Mouse (Mus musculus) c-Kit-positive CD71-positive TER-119-positive erythroid progenitor cells, embryonic 14.5 days (primary cell): Measurements from ENCODE around the gene Masp2.

Experiments
- DNase-seq: peaks from one replicate; pipeline ENCODE4 v3.0.0-alpha.2; 2013; ENCODE audit warnings: low spot score

Gene Masp2

DNA sequence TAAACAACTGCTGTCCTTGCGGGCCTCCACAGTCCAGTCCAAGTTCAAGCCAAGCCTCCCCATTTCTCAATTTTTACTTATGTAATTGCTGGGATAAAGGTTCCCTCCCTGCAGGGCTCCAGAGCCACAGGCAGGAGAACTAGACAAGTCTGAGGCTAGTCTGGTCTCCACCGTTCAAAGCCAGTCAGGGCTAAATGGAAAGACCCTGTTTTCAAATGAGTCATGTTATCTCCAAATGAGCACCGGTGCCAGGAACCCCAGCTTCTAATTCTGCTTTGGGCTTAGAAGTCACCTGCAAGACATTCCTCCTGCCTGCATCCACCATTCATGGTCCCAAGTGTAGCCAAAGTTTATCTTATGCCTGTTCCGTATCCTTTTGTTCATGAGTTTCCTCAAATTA, 483 bp upstream of the Masp2 start:
- DNase-seq, result no peak

DNA sequence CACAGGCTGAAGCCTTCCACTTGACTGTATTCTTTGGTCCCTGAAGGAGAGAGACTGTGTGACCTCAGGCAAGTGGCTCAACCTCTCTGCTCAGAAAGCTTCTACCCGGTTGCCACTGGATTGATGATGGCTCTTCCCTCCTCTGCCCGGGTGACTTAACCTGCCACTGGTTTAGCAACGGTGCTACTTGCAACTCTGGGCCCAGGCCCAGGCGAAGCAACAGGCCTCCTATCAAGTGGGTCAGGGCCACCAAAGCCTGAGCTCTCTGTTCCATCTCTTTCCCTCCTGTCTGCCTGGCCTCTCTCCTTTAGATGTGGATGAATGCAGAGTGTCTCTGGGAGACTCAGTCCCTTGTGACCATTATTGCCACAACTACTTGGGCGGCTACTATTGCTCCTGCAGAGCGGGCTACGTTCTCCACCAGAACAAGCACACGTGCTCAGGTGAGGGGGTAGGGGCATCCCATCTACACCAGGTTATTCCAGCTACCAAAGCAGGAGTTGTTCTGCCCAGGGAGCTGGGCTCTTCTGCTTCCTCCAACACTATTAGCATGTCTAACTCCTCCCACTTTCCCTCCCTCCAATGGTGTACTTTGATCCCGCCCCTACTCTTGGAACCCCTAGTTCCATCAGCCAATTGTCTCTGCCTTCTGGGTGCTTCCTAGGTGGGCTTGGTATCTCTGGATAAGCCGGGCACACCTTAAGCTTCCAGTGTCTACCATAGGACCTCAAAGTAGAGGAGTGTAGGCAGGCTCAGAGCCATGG, 1.2 kb downstream of the Masp2 start:
- DNase-seq, result no peak

DNA sequence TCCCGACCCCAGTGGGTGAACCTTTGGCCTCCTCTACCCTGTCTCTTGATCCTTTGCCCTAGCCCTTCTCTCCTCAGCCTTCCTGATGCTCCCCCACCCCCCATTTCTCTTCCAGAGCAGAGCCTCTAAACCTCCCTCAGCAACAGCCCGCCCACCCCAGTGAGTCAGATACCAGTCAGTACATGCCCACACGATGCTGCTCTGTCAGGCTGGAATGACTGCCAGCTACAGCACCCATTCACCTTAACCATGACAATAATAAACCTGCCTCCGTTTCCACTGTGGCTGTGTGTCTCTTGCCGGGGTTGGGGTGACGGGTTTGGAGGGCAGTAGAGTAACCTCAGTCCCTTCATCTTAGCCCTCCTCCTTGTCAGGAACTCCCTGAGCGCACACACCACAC, 1.8 kb downstream of the Masp2 start:
- DNase-seq, result no peak

DNA sequence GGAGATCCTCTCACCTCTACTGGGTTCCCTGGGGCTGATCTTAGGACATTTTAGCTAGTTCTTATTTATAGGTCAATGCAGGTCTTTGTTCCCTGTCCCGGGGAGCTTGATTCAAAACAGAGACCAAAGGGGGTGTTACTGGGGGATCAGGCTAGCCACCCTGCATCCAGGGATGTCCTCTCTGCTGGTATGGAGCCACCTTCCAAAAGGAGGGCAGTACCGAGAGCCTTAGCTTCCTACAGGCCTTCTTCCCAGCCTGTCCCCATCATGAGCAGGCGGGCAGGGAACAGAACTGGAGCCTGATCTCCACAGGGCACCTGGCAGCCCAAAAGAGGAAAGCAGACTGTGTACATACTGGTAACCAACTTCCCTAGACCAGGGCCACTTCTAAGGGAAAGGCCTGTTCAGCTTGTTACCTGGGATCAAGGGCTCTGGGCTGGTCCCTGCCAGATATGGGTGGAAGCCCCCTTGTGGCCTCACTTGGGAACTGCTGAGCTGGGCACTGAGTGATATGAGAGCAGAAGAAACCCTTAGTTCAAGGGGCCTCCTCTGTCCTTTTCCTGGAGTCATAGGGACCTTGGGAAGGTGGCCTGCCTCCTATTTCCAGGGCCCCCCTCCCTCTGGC, 2.3 kb downstream of the Masp2 start:
- DNase-seq, result peak; percentile 62

DNA sequence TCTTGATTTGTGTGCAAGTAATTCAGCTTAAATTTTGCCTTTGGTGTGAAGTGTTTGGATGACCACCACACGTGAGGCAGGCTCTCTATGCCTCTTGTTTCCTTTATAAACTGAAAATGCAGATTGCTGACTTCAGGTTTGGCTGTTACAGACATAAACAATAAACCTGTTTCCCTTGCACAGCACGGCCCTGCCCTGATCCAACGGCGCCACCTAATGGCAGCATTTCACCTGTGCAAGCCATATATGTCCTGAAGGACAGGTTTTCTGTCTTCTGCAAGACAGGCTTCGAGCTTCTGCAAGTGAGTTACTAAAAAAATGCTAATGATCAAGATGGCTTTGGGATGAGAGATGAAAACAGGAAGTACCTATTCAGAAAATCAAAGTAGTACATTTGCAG, 5.4 kb downstream of the Masp2 start:
- DNase-seq, result peak; percentile 66

DNA sequence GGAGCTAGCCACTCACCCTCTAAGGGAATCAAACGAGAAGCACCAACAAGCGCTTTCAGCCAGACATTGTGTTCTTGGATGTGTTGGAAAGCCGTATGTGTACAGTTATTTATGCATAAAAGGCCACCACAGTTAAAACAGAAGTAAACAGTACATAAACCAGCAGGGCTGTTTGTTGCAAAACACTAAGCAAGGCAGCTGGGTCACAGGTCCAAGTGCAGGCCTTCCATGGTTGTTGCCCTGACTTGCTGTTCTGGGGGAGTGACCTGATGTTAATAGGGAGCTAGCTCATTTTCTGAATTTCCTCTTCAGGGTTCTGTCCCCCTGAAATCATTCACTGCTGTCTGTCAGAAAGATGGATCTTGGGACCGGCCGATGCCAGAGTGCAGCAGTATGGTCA, 7.5 kb downstream of the Masp2 start:
- no peak for DNase-seq

DNA sequence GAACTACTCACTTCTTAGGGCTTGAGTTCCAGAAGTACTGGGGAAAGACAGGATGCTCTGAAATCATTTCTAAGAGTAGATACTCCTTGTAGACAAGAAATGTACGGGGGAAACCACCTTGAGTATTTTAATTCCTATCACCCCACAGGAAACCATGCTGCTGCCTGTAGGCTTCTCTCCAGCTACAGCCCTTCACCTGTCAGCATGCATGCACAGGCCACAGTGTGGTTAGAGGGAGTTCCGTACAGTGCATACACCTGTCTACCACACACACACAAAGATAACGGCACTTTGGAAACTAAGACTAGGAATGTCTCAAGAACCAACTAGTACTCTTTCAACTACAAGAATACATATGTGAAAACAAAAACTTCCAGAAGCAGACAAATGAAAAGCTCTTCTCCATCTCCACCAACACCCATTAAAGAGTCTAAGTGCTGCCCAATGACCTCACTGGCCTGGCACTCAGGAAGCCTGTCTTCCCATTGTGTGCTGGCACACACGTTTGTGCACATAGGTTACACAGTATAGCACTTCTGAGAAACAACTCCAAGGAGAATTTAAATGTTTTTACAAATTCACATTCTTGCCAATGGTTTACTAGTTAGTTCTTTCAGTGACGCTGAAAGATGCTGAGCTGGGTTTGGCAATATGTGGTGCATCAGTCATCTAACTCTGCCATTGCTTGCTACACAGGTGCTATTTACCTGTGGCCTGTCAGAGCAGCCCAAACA, 8.4 kb downstream of the Masp2 start:
- no peak for DNase-seq

DNA sequence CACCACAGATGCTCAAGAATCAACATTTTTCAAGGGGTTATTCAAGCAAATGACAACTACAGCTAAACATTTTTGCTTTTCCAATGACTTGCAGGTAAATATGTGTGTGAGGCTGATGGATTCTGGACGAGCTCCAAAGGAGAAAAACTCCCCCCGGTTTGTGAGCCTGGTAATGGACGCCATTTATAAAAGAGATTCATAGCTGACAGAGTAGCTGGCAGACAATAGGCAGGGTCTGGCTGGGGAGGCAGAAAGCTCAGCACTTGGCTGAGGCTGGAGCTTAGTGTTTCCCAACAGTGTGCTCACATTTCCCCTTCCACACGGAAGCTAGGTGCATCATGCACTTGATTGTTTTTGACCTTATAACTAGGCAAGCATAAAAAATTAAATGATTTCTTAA, 10.2 kb downstream of the Masp2 start:
- no peak for DNase-seq

DNA sequence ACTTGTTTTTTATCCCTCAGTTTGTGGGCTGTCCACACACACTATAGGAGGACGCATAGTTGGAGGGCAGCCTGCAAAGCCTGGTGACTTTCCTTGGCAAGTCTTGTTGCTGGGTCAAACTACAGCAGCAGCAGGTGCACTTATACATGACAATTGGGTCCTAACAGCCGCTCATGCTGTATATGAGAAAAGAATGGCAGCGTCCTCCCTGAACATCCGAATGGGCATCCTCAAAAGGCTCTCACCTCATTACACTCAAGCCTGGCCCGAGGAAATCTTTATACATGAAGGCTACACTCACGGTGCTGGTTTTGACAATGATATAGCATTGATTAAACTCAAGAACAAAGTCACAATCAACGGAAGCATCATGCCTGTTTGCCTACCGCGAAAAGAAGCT, 11.4 kb downstream of the Masp2 start:
- no peak for DNase-seq

DNA sequence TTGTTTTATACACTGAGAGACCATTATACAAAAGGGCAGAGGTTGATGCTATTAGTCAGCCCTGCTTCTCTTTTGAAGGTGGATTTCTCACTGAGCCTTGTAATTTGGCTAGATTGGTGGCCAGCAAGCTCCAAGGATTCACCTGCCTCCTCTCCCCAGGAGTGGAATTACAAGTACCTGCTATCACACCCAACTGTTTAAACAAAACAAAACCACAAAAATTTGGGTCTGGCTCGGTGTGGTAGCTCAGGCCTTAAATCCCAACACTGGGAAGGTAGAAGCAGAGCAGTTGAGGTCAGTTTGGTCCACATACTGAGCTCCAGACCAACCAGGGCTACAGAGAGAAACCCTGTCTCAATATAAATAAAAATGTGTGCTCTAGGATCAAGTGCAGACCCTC, 17.5 kb downstream of the Masp2 start:
- no peak for DNase-seq

DNA sequence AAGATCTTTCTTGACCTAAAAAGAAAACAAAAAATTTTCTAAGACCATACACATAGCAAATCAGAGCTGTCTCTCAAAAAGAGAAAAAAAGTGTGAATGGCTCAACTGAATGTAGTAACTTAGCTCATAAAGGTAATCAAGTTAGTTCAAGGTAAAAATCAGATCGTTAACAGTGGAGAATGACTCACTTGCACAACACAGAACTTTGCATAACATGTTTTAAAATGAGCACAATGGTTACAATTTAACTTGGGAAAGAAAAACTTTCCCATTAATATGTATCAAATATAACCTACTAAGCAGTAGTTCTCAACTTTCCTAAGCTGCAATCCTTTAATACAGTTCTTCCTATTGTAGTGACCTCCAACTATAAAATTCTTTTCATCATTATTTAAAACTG, 18.4 kb downstream of the Masp2 start:
- no peak for DNase-seq

DNA sequence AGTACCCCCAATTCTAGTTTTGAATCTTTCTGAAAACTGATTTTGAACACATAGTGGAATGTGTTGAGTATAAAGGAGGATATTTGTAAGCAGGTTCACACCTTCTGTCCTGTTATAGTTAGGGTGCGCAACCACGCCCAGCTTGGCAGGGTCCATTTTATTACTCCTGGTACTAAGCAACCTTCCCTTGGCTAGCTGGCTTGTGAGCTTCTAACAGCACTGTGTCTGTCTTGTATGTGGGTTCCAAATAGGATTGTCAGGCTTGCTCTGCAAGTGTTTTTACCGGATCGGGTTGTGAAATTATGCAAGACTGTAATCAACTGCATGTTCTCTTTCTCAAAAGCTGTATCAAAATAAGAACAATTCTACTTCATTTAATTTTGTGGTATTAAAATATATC, 20.1 kb downstream of the Masp2 start:
- no peak for DNase-seq

DNA sequence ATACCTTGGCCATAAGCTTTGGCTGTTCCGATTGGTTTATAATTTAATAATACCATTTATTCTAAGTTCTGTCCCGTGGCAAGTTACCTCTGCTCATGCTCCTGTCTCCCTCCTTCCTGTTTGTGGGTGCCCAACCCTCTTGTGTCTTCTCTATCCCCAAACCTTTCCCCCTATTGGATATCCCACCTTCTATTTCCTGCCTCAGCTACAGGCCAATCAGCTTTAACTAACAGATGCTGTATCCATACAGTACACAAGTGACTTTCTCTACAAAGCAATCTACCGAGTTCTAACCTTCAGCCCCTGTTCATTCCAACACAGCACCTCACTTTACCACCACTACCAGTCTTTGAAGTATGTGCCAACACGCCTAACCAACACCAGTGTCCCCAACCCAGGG, 21.3 kb downstream of the Masp2 start:
- no peak for DNase-seq

DNA sequence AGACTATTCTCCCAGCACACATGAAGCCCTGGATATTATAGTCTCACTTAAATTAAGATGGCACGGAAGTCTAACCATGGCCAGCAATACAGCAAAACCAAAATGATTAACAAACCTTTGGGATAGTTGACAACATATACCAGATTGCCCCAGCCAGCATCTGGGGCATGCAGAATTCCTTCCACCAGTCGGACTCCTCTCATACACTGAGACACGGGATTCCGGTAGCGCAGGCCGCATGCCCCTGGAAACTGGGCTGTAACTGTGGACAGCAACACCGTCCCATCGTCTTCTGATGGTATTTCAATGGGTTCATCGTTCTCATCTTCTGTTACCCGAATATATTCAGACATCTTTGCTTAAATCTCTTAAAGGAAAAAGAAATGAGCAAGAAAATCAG, 22.7 kb downstream of the Masp2 start:
- no peak for DNase-seq

DNA sequence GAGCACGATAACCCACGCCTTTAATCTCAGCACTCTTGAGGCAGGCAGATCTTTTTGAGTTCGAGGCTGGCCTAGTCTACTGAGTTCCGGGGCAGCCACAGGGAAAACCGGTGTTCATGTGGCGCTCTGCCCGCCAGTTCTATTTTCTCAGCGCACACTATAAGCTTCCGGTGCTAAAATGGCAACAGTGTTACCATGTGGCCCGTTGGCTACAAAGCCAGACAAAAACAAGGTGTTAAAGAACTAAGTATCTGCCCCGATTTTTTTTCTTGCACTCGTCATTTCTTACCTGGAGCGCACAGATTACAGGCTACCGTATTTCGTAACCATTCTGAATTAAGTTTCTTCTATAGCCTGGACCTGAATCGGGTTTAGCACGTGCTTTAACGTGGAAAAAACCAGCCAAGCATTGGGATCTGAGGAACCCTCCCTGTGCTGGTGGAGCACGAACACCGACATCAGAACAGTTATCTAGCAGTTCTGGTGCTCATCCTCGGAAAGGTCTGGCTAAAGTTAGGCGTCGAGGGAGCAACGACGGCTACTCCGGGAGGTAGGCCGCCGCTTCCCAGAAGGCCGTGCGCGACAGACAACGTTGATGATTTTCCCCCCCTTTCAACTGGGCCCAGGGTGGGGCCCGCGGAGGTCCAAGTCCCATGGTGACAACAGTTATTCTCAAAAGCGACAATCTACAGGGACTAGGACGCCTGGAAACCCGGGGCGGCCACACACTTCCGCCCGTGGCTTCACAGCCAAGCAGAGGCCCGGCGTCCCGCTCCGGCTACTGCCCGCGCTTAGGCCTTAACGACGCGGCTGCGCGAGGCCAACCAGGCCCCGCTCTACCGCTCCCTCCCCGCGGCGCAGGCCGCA, 23.6 kb downstream of the Masp2 start:
- peak; percentile 45 for DNase-seq

DNA sequence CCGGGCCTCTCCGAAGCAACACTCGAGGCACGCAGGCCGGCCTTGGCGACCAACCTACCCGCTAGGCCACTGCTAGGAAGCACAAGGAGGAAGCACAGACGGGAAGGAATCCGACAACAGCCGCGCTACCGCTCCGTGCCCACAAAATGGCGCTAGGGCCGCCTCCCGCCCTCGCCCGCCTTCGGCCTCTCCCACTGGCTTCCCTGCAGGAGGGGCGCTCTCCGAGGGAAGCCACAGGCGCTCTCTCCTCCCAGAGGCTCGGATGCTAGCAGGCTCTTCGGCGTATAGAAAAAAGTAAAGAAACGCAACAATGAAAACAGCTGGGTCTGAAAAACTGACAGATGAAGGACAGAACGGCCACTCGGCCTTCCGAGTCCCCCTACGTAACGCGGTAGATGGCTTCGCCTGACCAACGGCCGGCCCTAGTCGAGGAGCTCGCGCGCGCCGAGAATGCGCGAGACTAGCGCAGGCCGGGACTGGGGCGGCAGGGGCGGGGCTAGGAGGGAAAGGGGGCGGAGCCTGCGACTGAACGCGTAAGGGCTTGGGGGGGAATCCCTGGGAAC, 24.4 kb downstream of the Masp2 start, which contains the start of gene Tardbp:
Tardbp (minus strand) TSS at position 397 of the 563 bp plus-strand sequence.
- DNase-seq, result peak; percentile 94

DNA sequence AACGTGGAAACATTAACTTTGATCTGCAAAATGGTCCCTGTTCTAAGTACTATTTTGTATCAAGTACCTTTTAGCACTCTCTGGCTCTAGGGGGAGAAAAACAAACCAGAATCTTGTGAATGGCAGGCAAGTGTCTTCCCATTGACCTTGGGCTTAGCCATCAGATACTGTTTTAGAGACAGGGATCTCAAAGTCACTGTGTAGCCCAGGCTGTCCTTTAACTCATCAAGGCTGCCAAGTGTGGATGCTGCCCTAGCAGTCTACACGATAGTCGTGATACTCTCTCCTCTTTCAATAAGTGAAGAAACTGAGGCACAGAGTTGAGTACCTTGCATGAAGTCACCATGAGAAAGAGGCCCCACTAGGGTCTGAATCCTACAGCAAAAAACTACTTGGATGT, 24.9 kb downstream of the Masp2 start:
- no peak for DNase-seq

DNA sequence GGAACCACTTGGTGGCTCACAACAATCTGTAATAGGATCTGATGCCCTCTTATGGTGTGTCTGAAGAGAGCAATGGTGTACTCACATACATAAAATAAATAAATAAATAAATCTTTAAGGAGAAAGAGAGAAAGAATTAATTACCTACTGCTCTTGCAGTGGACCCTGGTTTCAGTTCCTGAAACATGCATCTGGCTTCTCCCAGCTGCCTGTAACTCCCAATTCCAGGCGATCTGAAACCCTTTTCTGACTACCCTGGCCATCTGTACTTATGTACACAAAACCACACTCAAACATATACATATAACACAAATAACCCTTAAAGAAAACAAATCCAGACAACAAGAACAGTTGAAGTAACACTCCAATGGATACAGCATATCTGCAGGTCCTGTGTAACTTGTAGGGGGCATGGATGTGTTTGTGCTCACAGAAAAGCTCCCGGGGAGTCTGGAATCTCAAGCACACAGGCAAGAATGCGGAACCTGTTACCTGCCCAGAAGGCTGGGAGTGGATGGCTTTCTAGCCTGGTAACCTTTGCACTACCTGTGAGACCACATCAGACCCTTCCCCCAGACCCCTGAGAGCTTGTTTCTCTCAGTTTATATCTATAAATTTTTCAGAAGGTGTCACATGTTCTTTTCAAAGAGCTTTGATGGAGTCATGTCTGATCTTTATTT, 29.8 kb downstream of the Masp2 start:
- DNase-seq, result no peak

DNA sequence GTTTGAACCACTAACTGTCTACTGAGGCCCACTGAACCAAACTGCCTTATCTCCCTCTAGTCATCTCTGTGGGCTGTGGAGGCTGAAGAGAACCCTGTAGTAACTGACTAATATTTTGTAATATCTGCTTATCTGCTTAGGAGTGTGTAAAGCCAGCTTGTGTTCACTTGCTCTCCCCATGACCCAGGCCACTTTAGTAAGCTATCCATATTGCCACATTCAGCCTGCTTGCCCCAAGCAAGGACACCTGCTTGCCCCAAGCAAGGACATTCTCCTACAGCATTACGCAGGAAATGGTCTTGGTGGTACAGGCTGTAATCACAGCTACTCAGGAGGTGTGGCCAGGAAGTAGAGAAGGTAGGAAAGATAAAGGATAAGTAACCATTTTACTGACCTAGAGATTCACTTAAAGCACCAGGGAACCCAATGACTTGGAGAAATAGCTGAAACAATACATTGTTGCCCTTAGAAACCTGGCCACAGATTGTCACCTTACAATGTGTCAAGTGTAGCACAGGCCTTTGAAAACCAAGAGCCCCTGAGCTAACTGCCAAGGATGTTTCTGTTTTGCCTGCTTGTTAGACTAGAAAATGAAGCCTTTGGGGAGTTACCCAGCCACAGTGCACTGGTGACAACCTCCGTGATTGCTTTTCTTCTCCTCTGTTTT, 31.2 kb downstream of the Masp2 start:
- no peak for DNase-seq

DNA sequence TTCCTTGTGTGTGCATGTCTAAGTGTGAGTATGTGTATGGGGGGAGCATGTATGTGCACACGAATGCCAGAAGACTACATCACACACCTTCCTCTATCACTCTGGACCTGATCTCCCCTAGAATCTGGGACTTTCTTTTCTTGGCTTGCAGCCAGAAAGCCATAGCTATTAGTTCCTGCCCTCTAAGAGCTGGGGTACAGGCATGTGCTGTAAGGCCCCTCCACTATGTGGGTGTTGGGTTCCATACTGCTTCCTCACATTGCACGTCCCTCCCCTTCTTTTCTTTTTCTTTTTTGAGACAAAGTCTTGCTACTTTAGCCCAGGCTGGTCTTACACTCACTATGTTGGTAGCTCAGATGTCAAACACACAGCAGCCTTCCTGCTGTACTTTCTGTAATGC, 33.0 kb downstream of the Masp2 start:
- no peak for DNase-seq

DNA sequence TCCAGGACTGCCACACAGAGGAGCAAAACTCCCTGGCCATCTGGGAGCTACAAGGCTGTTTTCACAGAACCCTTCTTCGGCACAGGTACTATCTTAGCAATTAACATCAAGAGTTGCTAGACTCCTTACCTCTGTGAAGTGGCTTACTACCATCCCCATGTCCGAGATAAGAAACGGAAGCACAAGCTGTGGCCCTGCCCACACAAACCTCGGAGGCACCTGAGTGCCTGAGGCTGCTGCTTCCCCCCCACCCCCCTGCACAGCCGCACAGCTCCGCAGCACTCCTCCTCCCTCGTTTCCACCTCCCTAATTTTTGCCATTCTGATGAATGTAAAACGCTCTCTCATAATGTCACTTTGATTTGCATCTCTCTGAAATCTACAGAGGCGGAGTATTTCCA, 35.9 kb downstream of the Masp2 start:
- DNase-seq, result no peak
